Mouse (Mus musculus) ES-Bruce4 (cell line): ENCODE results near the gene Blm.

Source experiments
- CTCF ChIP-seq: IDR thresholded peaks from one replicate; pipeline ENCODE4 v1.8.1; 2011; ENCODE audit warnings: low read depth, low read length
- EP300 ChIP-seq: IDR thresholded peaks from 2 replicates; pipeline ENCODE4 v1.6.1; 2011; ENCODE audit warnings: low read depth, low read length; ENCODE audit not compliant: insufficient read depth
- POLR2A ChIP-seq: IDR thresholded peaks from one replicate; pipeline ENCODE4 v1.8.1; 2011; ENCODE audit warnings: low read length; ENCODE audit not compliant: insufficient read depth

- TF ChIP-seq EP300 (no peak), POLR2A (no peak), CTCF (no peak)
Observed at GRCm38 (mm10) chr7:80491995-80492394, 42.9 kb downstream of the Blm start.
